ENCODE assay signal across 11 mouse cellular contexts in genomic region chr5:140370446-140371254, GRCm38 (mm10). TPM values are rescaled to one million over a fixed set of nuclear protein-coding genes. Genes with fewer than 3 reads are reported as not detected.
DNase-seq lines count a peak whose midpoint lies in the region; ATAC-seq and TF ChIP-seq lines count a peak whose summit lies in the region.
"Had no signal": no experiment of that assay in that cellular context is flagged by ENCODE, and none has a peak within 500 bp of the region (broad histone marks: within the 10 kb centered on the region; RNA-seq: fewer than 3 reads in every experiment).

No protein-coding gene starts in this region.

- H3K27me3 ChIP-seq in heart, embryonic 15.5 days = no peaks in the 10 kb centered on the region
- H3K27me3 ChIP-seq in limb, embryonic 15.5 days = no peaks in the 10 kb centered on the region

- H3K27ac ChIP-seq in gastrocnemius, adult 2 months = peak overlapping the region; percentile 59; the same call in 1 of the 2 replicates
- H3K27ac ChIP-seq in heart, embryonic 15.5 days = peak overlapping the region; percentile 60; the same call in 1 of the 2 replicates
- peak overlapping the region; percentile 69 for H3K27ac ChIP-seq in limb, embryonic 15.5 days
- H3K27ac ChIP-seq in macrophage = peak overlapping the region; percentile 51
- H3K27ac ChIP-seq: hindbrain, postnatal 0 days had no signal

- DNase-seq in gastrocnemius, adult 2 months = no peak
- DNase-seq in gastrocnemius, adult 8-10 months (ENCODE audit: low spot score in 2 of 2) = no peak
- no peak for DNase-seq in T-cell, adult 2 months (ENCODE audit: low spot score)
- no peak for DNase-seq in layer of hippocampus, postnatal 36 days
- no peak for DNase-seq in cerebellum, adult 11 months
- DNase-seq: spleen, adult 18-20 months had no signal

- H3K79me2 ChIP-seq in macrophage (ENCODE audit: inconsistent target) = peaks cover 100% of the 10 kb centered on the region

- ATAC-seq in heart, embryonic 15.5 days (replicated peaks; ENCODE audit: insufficient number of reproducible peaks, insufficient read depth, low FRiP score, low read depth) = no peak
- ATAC-seq in limb, embryonic 15.5 days (ENCODE audit: insufficient number of reproducible peaks, low FRiP score, low TSS enrichment, low read depth) = no peak
- ATAC-seq: activated CD4-positive, CD25-positive, alpha-beta regulatory T cell, adult 4 months; hindbrain, postnatal 0 days had no signal

- no peak for TF ChIP-seq CTCF in gastrocnemius, adult 2 months (IDR thresholded peaks at IDR 0.05)

- H3K9ac ChIP-seq in heart, embryonic 15.5 days = no peak overlapping the region
- H3K9ac ChIP-seq in limb, embryonic 15.5 days = no peak overlapping the region

- no peak overlapping the region for H3K4me2 ChIP-seq in heart, embryonic 15.5 days
- no peak overlapping the region for H3K4me2 ChIP-seq in limb, embryonic 15.5 days

- H3K4me1 ChIP-seq in heart, embryonic 15.5 days (replicated peaks) = peaks cover 6% of the 10 kb centered on the region
- H3K4me1 ChIP-seq in limb, embryonic 15.5 days = peaks cover 6% of the 10 kb centered on the region

- no peaks in the 10 kb centered on the region for H3K36me3 ChIP-seq in heart, embryonic 15.5 days
- H3K36me3 ChIP-seq in limb, embryonic 15.5 days = no peaks in the 10 kb centered on the region
- peaks cover 14% of the 10 kb centered on the region for H3K36me3 ChIP-seq in macrophage (ENCODE audit: inconsistent target)

- H3K9me3 ChIP-seq in heart, embryonic 15.5 days (replicated peaks) = no peaks in the 10 kb centered on the region
- no peaks in the 10 kb centered on the region for H3K9me3 ChIP-seq in limb, embryonic 15.5 days

- H3K4me3 ChIP-seq in gastrocnemius, adult 2 months = no peak overlapping the region
- no peak overlapping the region for H3K4me3 ChIP-seq in heart, embryonic 15.5 days
- no peak overlapping the region for H3K4me3 ChIP-seq in limb, embryonic 15.5 days
- no peak overlapping the region for H3K4me3 ChIP-seq in macrophage (ENCODE audit: inconsistent target)

- WGBS in heart, embryonic 15.5 days = 47% methylated on average over 6 of the region's 6 CpGs
- 61% methylated on average over 6 of the region's 6 CpGs for WGBS in limb, embryonic 15.5 days
- 67% methylated on average over 6 of the region's 6 CpGs for WGBS in macrophage (ENCODE audit: missing documents)

- intact Hi-C loops in gastrocnemius, adult 2 months (cut with DNase I) = no loop called here

RNA-seq across cellular contexts. Expression of gene Snx8, which starts 18.4 kb away (rescaled TPM):
- 1 to 10 TPM; 8.0 to 9.5 TPM for total RNA-seq in gastrocnemius, adult 2 months (2021)
- 10 to 100 TPM in 1 of 4 experiments, 1 to 10 TPM in 3; 7.9 to 11.0 (median 8.9) TPM for total RNA-seq in gastrocnemius, adult 8-10 months (2022)
- polyA plus RNA-seq in heart, embryonic 15.5 days (2015; fragmentation: Nextera tagmentation; extraction: Ambion mirVana) = 14.8 and 17.5 TPM in 2 replicates
- 23.8 and 24.8 TPM in 2 replicates for polyA plus RNA-seq in limb, embryonic 15.5 days (2015; fragmentation: Nextera tagmentation; extraction: Ambion mirVana)
- total RNA-seq in macrophage (2018; cell fraction: chromatin; rRNA removed) = 100 to 1,000 TPM; 134 to 541 (median 284) TPM
- total RNA-seq in macrophage (2018; cell fraction: cytosol; rRNA removed) = 100 to 1,000 TPM in 21 of 26 experiments, 10 to 100 TPM in 5; 75.9 to 180 (median 115) TPM
- total RNA-seq in macrophage (2018; cell fraction: nucleus; rRNA removed) = 100 to 1,000 TPM in 25 of 26 experiments, 10 to 100 TPM in 1; 96.7 to 394 (median 191) TPM
- polyA plus RNA-seq in macrophage (2018) = 71.9 to 180 TPM (median 142 TPM) in 3 replicates
- 10 to 100 TPM; 11.4 to 11.6 TPM for total RNA-seq in layer of hippocampus, postnatal 36 days (2021)

RNA-seq across cellular contexts. Expression of gene Mrm2, which starts 39.0 kb away (rescaled TPM):
- total RNA-seq in gastrocnemius, adult 2 months (2021) = 1 to 10 TPM; 6.0 to 9.0 TPM
- 1 to 10 TPM; 6.2 to 7.6 (median 7.0) TPM for total RNA-seq in gastrocnemius, adult 8-10 months (2022)
- polyA plus RNA-seq in heart, embryonic 15.5 days (2015; fragmentation: Nextera tagmentation; extraction: Ambion mirVana) = 13.5 and 15.7 TPM in 2 replicates
- polyA plus RNA-seq in limb, embryonic 15.5 days (2015; fragmentation: Nextera tagmentation; extraction: Ambion mirVana) = 19.6 and 20.2 TPM in 2 replicates
- 100 to 1,000 TPM in 1 of 26 experiments, 10 to 100 TPM in 20, 1 to 10 TPM in 5; 4.4 to 121 (median 14.7) TPM for total RNA-seq in macrophage (2018; cell fraction: chromatin; rRNA removed)
- total RNA-seq in macrophage (2018; cell fraction: cytosol; rRNA removed) = 1 to 10 TPM in 25 of 26 experiments, under 1 TPM in 1; 0.71 to 7.8 (median 5.9) TPM
- 10 to 100 TPM in 16 of 26 experiments, 1 to 10 TPM in 10; 5.8 to 79.6 (median 11.5) TPM for total RNA-seq in macrophage (2018; cell fraction: nucleus; rRNA removed)
- polyA plus RNA-seq in macrophage (2018) = 7.2 to 10.1 TPM (median 8.1 TPM) in 3 replicates
- total RNA-seq in layer of hippocampus, postnatal 36 days (2021) = 1 to 10 TPM; 9.6 to 9.9 TPM

RNA-seq across cellular contexts. Expression of gene Eif3b, which starts 48.5 kb away (rescaled TPM):
- total RNA-seq in gastrocnemius, adult 2 months (2021) = 10 to 100 TPM; 79.7 to 80.3 TPM
- total RNA-seq in gastrocnemius, adult 8-10 months (2022) = 10 to 100 TPM; 76.2 to 86.8 (median 78.3) TPM
- polyA plus RNA-seq in heart, embryonic 15.5 days (2015; fragmentation: Nextera tagmentation; extraction: Ambion mirVana) = 68.9 and 97.8 TPM in 2 replicates
- 94.2 and 104 TPM in 2 replicates for polyA plus RNA-seq in limb, embryonic 15.5 days (2015; fragmentation: Nextera tagmentation; extraction: Ambion mirVana)
- 100 to 1,000 TPM in 16 of 26 experiments, 10 to 100 TPM in 10; 32.3 to 211 (median 116) TPM for total RNA-seq in macrophage (2018; cell fraction: chromatin; rRNA removed)
- 100 to 1,000 TPM; 111 to 193 (median 155) TPM for total RNA-seq in macrophage (2018; cell fraction: cytosol; rRNA removed)
- 100 to 1,000 TPM in 13 of 26 experiments, 10 to 100 TPM in 13; 51.1 to 167 (median 99.4) TPM for total RNA-seq in macrophage (2018; cell fraction: nucleus; rRNA removed)
- 108 to 268 TPM (median 204 TPM) in 3 replicates for polyA plus RNA-seq in macrophage (2018)
- total RNA-seq in layer of hippocampus, postnatal 36 days (2021) = 10 to 100 TPM; 89.9 to 95.7 TPM

RNA-seq across cellular contexts. Expression of gene Nudt1, which starts 49.2 kb away (rescaled TPM):
- 1 to 10 TPM; 4.9 to 8.2 TPM for total RNA-seq in gastrocnemius, adult 2 months (2021)
- 1 to 10 TPM; 3.5 to 8.5 (median 6.1) TPM for total RNA-seq in gastrocnemius, adult 8-10 months (2022)
- polyA plus RNA-seq in heart, embryonic 15.5 days (2015; fragmentation: Nextera tagmentation; extraction: Ambion mirVana) = 22.4 and 28.3 TPM in 2 replicates
- polyA plus RNA-seq in limb, embryonic 15.5 days (2015; fragmentation: Nextera tagmentation; extraction: Ambion mirVana) = 34.6 and 37.4 TPM in 2 replicates
- 10 to 100 TPM in 2 of 26 experiments, 1 to 10 TPM in 18, not detected in 6; 1.1 to 16.3 (median 5.5) TPM for total RNA-seq in macrophage (2018; cell fraction: chromatin; rRNA removed)
- total RNA-seq in macrophage (2018; cell fraction: cytosol; rRNA removed) = 10 to 100 TPM in 9 of 26 experiments, 1 to 10 TPM in 17; 3.7 to 18.7 (median 7.4) TPM
- total RNA-seq in macrophage (2018; cell fraction: nucleus; rRNA removed) = 10 to 100 TPM in 2 of 26 experiments, 1 to 10 TPM in 23, under 1 TPM in 1; 0.69 to 15.1 (median 4.1) TPM
- 4.4 to 8.5 TPM (median 5.7 TPM) in 3 replicates for polyA plus RNA-seq in macrophage (2018)
- 1 to 10 TPM; 4.0 to 5.6 TPM for total RNA-seq in layer of hippocampus, postnatal 36 days (2021)

RNA-seq across cellular contexts. Expression of gene Mad1l1, which starts 49.3 kb away (rescaled TPM):
- total RNA-seq in gastrocnemius, adult 2 months (2021) = 1 to 10 TPM; 7.2 to 9.0 TPM
- 1 to 10 TPM; 6.8 to 9.5 (median 7.5) TPM for total RNA-seq in gastrocnemius, adult 8-10 months (2022)
- 20.6 and 29.4 TPM in 2 replicates for polyA plus RNA-seq in heart, embryonic 15.5 days (2015; fragmentation: Nextera tagmentation; extraction: Ambion mirVana)
- polyA plus RNA-seq in limb, embryonic 15.5 days (2015; fragmentation: Nextera tagmentation; extraction: Ambion mirVana) = 42.9 and 44.7 TPM in 2 replicates
- 10 to 100 TPM; 11.1 to 80.6 (median 42.1) TPM for total RNA-seq in macrophage (2018; cell fraction: chromatin; rRNA removed)
- total RNA-seq in macrophage (2018; cell fraction: cytosol; rRNA removed) = 10 to 100 TPM in 2 of 26 experiments, 1 to 10 TPM in 24; 5.4 to 10.9 (median 8.8) TPM
- total RNA-seq in macrophage (2018; cell fraction: nucleus; rRNA removed) = 10 to 100 TPM in 19 of 26 experiments, 1 to 10 TPM in 7; 7.4 to 42.7 (median 13.9) TPM
- 9.0 to 15.3 TPM (median 15.3 TPM) in 3 replicates for polyA plus RNA-seq in macrophage (2018)
- total RNA-seq in layer of hippocampus, postnatal 36 days (2021) = 10 to 100 TPM; 15.2 to 16.3 TPM
